Mouse (Mus musculus) layer of hippocampus, postnatal 10 days (tissue): ENCODE measurements around the gene Muc3a. TPM values are rescaled to one million over a fixed set of nuclear protein-coding genes. Genes with fewer than 3 reads are reported as not detected.

Experiments used
- DNase-seq, 2 experiments: peaks; one replicate each; pipeline ENCODE4 v3.0.0; 2021; ENCODE audit warnings: low spot score in 2 of 2
- long read RNA-seq: library from polyadenylated mRNA; stranded (forward); transcript quantifications from one replicate; pipeline ENCODE4 v2.0.0, GENCODE M21; 2023
- total RNA-seq, 2 experiments: library from RNA; stranded (reverse); gene quantifications; 2 replicates each; pipeline ENCODE4 v1.2.3; 2021

Muc3a gene
- 1 to 10 TPM; 3.5 to 5.2 TPM for total RNA-seq
- long read RNA-seq, partial matches to known transcripts = 0 of 1 reads
- long read RNA-seq, other reads (novel, unspliced or antisense) = 1 of 1 reads

- DNase-seq = no peak
Measured at GRCm38 (mm10) chr5:137212289-137212688, at the start of gene Muc3a. Muc3a (minus strand) TSS chr5:137212389.

DNA sequence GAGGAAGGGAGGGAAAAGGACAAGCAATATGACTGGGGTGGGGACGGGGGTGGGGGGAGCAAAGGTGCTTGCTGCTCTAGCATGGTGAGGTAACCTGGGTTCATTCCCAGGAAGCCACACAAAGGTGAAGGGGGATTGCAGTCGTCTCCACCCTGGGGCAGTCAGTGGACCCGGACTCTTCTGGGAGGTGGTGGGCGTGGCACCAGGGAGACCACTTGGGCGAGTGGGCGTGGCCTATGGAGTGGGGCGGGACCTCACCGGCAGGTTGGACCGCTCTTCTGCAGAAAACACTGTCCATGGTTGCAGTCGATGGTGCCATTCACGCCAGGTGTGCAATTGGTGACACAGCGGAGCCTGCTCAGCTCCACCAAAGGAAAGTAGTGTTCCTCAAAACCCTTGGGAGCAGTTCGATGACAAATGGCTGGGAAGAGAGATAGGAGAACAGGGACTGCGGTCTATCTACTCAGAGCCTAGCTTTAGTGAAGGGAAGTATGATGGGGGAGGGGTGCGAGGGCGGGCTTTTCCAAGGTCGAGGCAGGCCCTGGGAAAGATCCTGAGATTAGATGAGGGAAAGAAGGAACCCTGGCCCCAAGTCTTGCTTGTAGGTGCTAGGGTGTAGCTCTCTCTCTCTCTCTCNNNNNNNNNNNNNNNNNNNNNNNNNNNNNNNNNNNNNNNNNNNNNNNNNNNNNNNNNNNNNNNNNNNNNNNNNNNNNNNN, 917 bp downstream of the Muc3a start:
- DNase-seq = no peak

DNA sequence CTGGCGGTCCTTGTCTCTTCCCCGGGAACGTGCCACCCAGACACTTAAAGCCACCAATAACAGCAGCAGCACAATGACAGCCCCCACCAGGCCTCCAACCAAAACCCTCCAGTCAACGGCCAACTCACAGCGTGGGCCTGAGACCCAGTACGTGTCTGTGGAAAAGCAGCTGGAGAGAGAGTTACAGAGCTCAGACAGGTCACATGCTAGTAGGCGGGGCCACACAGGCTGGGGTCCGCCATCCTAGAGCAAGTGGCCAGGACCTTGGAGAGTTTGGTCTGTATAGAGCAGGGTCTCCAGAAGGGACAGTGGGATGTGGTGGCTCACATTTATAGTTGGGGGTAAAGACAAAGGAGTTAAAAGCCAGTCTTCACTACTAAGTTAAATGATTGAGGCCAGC, 1.5 kb downstream of the Muc3a start:
- no peak for DNase-seq

DNA sequence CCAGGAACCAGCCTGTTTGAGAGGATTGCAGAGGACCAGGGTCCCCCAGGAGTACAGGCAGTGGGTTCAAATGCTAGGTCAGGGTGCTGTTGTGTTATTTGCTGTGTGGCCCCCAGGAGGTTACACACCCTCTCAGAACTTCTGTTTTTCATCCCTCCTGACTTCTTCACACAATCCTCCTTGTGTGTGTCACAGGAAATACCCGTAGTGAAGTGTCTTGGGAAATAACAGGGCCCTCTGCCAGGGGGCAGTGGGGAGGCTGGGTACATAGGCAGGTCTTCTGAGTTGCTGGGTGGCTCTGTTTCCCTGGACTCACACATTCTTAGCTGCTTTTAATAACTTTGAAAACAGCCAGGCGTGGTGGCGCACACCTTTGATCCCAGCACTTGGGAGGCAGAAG, 6.9 kb downstream of the Muc3a start:
- no peak for DNase-seq

DNA sequence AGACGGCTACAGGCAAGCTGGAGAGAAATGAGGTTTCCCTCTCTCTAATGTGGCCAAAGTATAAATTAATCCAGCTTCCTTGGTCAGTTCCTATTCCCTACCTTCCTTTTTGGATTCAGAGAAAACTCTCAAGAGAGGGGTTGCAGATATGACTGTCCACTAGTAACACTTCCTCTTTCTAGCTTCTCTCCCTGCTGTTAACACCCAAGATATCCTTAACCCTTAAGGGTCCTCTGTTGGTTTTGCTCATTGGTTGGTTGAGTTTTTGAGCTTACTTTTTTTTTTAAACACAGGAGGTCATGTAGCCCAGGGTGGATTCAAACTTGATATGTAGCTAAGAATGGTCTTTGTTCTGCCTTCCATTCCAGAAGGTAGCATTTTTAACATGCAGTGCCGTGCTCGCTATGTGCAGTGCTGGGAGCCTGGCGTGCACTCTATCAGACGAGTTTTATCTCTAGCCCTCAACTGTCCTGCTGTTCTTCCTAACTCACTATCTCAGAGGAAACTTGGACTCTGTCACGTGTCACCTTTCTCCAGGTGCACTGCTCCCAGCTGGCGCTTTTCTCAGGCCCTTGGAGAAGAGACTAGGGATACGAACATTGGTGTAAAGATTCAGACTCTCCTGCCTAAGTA, 17.6 kb downstream of the Muc3a start:
- DNase-seq = no peak

DNA sequence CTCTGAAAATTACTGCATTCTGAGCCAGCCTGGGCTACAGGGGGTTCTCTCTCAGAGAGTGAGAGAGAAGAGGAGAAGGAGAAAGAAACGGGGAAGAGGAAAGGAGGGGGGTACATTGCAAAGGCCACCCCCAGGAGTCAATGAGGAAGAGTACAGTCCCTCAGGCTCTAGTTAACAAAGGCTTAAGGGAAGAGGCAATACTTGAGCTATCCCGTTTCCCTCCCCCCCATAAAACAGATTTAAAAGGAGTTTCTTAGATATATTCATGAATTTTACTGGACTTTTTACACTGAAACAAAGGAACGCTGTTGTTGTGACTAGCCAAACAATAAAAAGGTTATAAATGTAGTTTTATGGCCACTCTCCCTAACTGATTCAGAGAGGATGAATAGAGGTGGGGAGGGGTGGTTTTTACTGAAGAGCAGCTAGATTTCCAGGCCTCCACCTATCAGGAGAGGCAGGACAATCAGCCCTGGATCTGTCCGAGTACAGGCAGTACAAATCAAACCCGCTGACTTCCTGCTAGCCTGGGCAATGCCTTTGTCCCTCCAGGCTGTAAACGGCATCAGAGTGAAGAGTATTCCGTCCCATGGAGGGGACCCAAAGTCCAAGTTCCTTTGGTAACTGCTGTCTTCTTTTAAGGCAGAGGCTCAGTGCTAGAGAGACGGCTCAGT, 18.8 kb downstream of the Muc3a start:
- DNase-seq = no peak

- no peak for DNase-seq
Measured at GRCm38 (mm10) chr5:137189326-137189725, 22.9 kb downstream of the Muc3a start.

- no peak for DNase-seq
Measured at GRCm38 (mm10) chr5:137185362-137185761, 26.8 kb downstream of the Muc3a start.

DNA sequence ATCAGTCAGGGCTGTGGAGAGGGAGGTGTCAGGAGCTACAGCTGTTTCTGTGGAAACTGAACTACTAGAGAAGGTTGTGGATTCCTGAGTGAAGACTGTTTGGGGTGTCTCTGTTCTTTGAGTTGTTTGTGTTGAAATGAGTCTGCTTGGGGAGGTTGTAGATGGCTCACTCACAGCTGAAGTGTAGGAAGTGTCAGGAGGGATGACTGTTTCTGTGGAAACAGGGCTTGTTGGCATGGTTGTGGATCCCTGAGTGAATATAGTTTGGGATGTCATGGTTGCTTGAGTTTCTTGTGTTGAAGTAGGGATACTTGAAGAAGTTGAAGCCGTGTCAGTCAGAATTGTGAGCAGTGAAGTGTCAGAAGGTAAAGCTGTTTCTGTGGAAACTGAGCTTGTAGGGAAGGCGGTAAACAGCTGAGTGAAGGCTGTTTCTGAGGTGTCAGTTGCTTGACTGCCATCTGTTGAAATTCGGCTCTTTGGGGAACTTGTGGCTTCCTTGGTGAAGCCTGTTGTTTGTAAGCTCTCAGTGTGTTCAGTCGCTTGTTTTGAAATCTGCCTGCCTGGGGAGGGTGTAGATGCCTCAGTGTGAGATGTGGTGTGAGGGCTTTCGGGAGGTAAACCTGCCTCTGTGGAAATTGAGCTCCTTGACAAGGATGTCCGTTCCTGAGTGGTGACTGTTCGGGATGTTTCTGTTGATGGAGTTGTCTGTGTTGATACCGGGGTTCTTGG, 32.4 kb downstream of the Muc3a start:
- no peak for DNase-seq

DNA sequence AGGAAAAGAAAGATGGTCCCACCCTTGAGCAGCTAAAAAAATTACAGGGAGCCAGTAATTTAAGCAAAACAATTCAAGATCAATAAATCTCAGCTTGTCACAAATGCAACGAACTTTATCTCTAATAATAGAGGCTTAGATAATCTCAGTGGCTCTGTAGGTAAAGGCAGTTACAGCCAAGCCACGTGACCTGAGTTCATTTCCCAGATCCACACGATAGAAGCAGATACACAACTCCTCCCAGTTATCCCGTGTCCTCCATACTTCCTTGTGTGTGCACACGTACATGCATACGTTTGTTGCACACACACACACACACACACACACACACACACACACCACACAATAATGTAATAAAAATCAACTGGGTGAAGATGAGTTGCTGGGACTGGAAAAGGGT, 38.2 kb downstream of the Muc3a start:
- DNase-seq = no peak

DNA sequence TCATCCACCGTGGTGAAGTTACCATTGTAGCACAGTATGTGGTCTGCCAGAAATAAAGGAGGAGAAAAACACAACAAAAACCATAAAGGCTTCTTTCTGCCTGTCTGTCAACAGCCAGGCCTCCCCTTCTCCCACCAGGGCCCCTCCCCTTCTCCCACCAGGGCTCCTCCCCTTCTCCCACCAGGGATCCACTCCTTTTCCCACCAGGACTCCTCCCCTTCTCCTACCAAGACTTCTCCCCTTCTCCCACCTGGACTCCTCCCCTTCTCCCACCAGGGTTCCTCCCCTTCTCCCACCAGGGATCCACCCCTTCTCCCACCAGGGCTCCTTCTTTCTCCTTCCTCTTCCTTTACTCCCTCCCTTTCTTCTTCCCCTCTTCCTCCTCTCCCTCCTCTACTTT, 39.6 kb downstream of the Muc3a start:
- DNase-seq = no peak

DNA sequence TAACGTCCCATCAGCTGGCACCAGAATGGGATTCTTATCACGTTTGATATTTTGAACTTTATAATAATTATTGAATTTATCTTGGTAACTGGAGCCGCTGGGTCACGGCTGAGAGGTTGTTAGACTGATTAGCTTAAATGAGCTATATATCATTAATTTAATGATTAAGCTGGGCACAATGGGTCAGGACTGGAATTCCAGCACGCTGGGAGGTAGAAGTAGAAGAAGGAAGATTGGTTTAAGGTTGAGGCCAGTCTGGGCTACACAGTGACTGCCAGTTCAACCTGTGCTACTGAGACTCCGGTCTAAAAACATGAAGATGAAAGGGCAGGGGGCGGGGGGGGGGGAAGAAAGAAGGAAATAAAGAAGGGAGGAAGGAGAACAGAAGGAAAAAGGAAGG, 40.7 kb downstream of the Muc3a start:
- no peak for DNase-seq

GRCm38 (mm10) chr5:137170836-137171380, 41.3 kb downstream of the Muc3a start:
- DNase-seq = no peak

GRCm38 (mm10) chr5:137167539-137167938, 44.6 kb downstream of the Muc3a start:
- DNase-seq = no peak

- DNase-seq = no peak
Measured at GRCm38 (mm10) chr5:137166012-137166411, 46.2 kb downstream of the Muc3a start.

GRCm38 (mm10) chr5:137161853-137162252, 50.3 kb downstream of the Muc3a start:
- DNase-seq = no peak

DNA sequence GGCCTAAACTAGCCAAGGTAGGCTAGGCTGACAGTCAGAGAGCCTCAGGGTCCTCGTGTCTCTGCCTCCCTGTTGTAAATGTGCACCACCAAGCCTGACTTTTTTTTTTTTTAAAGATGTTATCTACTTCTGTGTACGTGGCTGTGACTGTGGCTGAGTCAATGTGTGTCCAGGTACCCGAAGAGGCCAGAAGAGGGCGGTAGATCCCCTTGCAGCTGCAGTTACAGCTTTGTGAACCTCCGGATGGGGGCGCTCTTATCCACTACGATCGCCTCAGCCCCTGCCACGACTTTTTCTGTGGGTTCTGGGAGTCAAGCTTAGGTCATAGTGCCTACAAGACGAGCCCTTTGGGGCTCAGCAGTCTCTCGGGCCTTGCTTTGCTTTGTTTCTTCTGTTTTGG, 52.7 kb downstream of the Muc3a start:
- peak; percentile 45 to 61 for DNase-seq
